In the genomic region with DNA sequence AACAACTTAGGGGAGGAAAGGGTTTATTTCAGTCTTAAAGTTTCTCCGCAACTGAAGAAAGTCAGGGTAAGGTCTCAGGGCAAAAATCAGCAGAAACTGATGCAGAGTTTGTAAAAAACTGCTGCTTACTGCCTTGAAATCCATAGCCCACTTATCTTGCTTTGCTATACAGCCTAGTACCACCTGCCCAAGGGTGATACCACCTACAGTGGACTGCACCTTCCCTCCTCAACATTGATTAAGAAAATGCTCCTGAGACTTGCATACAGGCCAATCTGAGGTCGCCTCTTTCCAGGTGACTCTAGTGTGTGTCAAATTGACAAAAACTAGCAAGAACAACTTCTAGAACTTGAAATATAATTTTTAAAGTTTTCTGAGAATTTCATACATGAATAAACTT, we compare ENCODE assay signal across 23 mouse cellular contexts. TPM values are rescaled to one million over a fixed set of nuclear protein-coding genes. Genes with fewer than 3 reads are reported as not detected.
DNase-seq lines count a peak whose midpoint lies in the region; ATAC-seq and TF ChIP-seq lines count a peak whose summit lies in the region.
"Had no signal": no experiment of that assay in that cellular context is flagged by ENCODE, and none has a peak within 500 bp of the region (broad histone marks: within the 10 kb centered on the region; RNA-seq: fewer than 3 reads in every experiment).

No protein-coding gene starts in this region.

- no peaks in the 10 kb centered on the region for H3K36me3 ChIP-seq in liver, embryonic 13.5 days
- H3K36me3 ChIP-seq in splenic B cell, adult 2 months (ENCODE audit: control insufficient read depth, insufficient read depth, low read length, poor library complexity, severe bottlenecking) = no peaks in the 10 kb centered on the region
- no peaks in the 10 kb centered on the region for H3K36me3 ChIP-seq in stomach, postnatal 0 days (ENCODE audit: control insufficient read depth, insufficient read depth, low read length)
- H3K36me3 ChIP-seq: embryonic facial prominence, embryonic 10.5 days; embryonic facial prominence, embryonic 12.5 days; forebrain, embryonic 15.5 days; G1E had no signal

- peak; percentile 54; the same call in 1 of the 2 replicates for ATAC-seq in liver, embryonic 13.5 days (ENCODE audit: low read depth)
- no peak for ATAC-seq in stomach, postnatal 0 days (ENCODE audit: low FRiP score, low TSS enrichment)
- ATAC-seq: activated CD4-positive, CD25-positive, alpha-beta regulatory T cell, adult 4 months; CD4-positive, CD25-positive, alpha-beta regulatory T cell, adult 4 months; forebrain, embryonic 13.5 days; forebrain, embryonic 15.5 days; forebrain, postnatal 0 days; Patski had no signal

- no peak overlapping the region for H3K27ac ChIP-seq in liver, embryonic 13.5 days
- H3K27ac ChIP-seq in stomach, postnatal 0 days (replicated peaks) = no peak overlapping the region
- H3K27ac ChIP-seq: embryonic facial prominence, embryonic 10.5 days; embryonic facial prominence, embryonic 12.5 days; forebrain, embryonic 13.5 days; forebrain, embryonic 15.5 days had no signal

- TF ChIP-seq EP300 in stomach, postnatal 0 days (optimal IDR thresholded peaks at IDR 0.05) = no peak

- no peak for TF ChIP-seq CTCF in stomach, postnatal 0 days (IDR thresholded peaks at IDR 0.05; ENCODE audit: low read depth)

- WGBS in liver, embryonic 13.5 days (ENCODE audit: insufficient replicate concordance) = 62% methylated on average over 2 of the region's 2 CpGs
- WGBS in stomach, postnatal 0 days = 70% methylated on average over 2 of the region's 2 CpGs

- no peak for DNase-seq in liver, embryonic 13.5 days
- no peak for DNase-seq in liver
- DNase-seq in B cell, adult 2 months = peak; percentile 23 to 28
- DNase-seq in splenic B cell, adult 2 months (ENCODE audit: low read depth, low spot score) = peak; percentile 38
- no peak for DNase-seq in stomach, postnatal 0 days (ENCODE audit: low spot score)
- DNase-seq: adrenal gland, adult 8-10 months; adrenal gland, postnatal 14 days; adrenal gland, postnatal 36 days; cerebellum, adult 11-12 months; cerebellum, adult 2 months; cerebellum, adult 9-10 months; cerebellum, postnatal 10 days; cerebellum, postnatal 25 days; forebrain, postnatal 0 days had no signal

- H3K4me3 ChIP-seq in liver, embryonic 13.5 days (replicated peaks) = no peak overlapping the region
- no peak overlapping the region for H3K4me3 ChIP-seq in stomach, postnatal 0 days (ENCODE audit: low read depth, low read length)
- H3K4me3 ChIP-seq: embryonic facial prominence, embryonic 10.5 days; embryonic facial prominence, embryonic 12.5 days; forebrain, embryonic 13.5 days; forebrain, embryonic 15.5 days had no signal

- H3K9ac ChIP-seq in liver, embryonic 13.5 days = no peak overlapping the region
- H3K9ac ChIP-seq in stomach, postnatal 0 days (ENCODE audit: low read length) = no peak overlapping the region
- H3K9ac ChIP-seq: embryonic facial prominence, embryonic 12.5 days; forebrain, embryonic 13.5 days; forebrain, embryonic 15.5 days; forebrain, postnatal 0 days had no signal

- no peaks in the 10 kb centered on the region for H3K9me3 ChIP-seq in liver, embryonic 13.5 days (replicated peaks)
- H3K9me3 ChIP-seq in stomach, postnatal 0 days (ENCODE audit: control insufficient read depth, low read length) = no peaks in the 10 kb centered on the region
- H3K9me3 ChIP-seq: embryonic facial prominence, embryonic 10.5 days; embryonic facial prominence, embryonic 12.5 days; forebrain, embryonic 13.5 days; forebrain, embryonic 15.5 days; G1E had no signal

- H3K27me3 ChIP-seq in liver, embryonic 13.5 days = no peaks in the 10 kb centered on the region
- H3K27me3 ChIP-seq in splenic B cell, adult 2 months (ENCODE audit: control insufficient read depth, insufficient read depth, low read length, poor library complexity, severe bottlenecking) = no peaks in the 10 kb centered on the region
- no peaks in the 10 kb centered on the region for H3K27me3 ChIP-seq in stomach, postnatal 0 days (ENCODE audit: control insufficient read depth, insufficient read depth, low read length)
- H3K27me3 ChIP-seq: CH12.LX; embryonic facial prominence, embryonic 12.5 days; forebrain, embryonic 13.5 days; forebrain, embryonic 15.5 days had no signal

- H3K4me1 ChIP-seq in liver, embryonic 13.5 days (replicated peaks) = peaks cover 4% of the 10 kb centered on the region
- no peaks in the 10 kb centered on the region for H3K4me1 ChIP-seq in stomach, postnatal 0 days (replicated peaks; ENCODE audit: control insufficient read depth, insufficient read depth)
- H3K4me1 ChIP-seq: embryonic facial prominence, embryonic 10.5 days; embryonic facial prominence, embryonic 12.5 days; forebrain, embryonic 13.5 days; forebrain, embryonic 15.5 days had no signal

- no peak overlapping the region for H3K4me2 ChIP-seq in liver, embryonic 13.5 days
- H3K4me2 ChIP-seq in stomach, postnatal 0 days (replicated peaks; ENCODE audit: low read depth) = no peak overlapping the region
- H3K4me2 ChIP-seq: embryonic facial prominence, embryonic 12.5 days; forebrain, embryonic 13.5 days; forebrain, embryonic 15.5 days had no signal

RNA-seq across cellular contexts. Expression of a gene that starts 7.3 kb away (rescaled TPM):
- 0.97 and 1.00 TPM in 2 replicates for polyA plus RNA-seq in liver, embryonic 13.5 days (2015; fragmentation: Nextera tagmentation; extraction: Ambion mirVana)
- polyA plus RNA-seq in stomach, postnatal 0 days (2015; fragmentation: Nextera tagmentation; extraction: Ambion mirVana) = 0.44 and 0.45 TPM in 2 replicates
- polyA plus RNA-seq: Patski had no signal

Comparison
In these comparisons a context has a peak if more than half of its experiments do, and no peak if none do; other contexts are left out.
1. DNase-seq: peak in B cell, adult 2 months (2 of 2) and splenic B cell, adult 2 months (single experiment); none in liver, embryonic 13.5 days (single experiment), liver (single experiment) and stomach, postnatal 0 days (single experiment).